Mouse (Mus musculus) stomach, postnatal 0 days (tissue): ENCODE results near the gene Dyrk1a. TPM values are rescaled to one million over a fixed set of nuclear protein-coding genes. Genes with fewer than 3 reads are reported as not detected.

Experiments used
- ATAC-seq: fragments of 200-750 bp; cut with Nextera tagmentation; 2 replicates; pipeline ENCODE4 v1.8.0; 2017; ENCODE audit not compliant: low FRiP score, low TSS enrichment
- DNase-seq: peaks from one replicate; pipeline ENCODE4 v3.0.0-alpha.2; 2016; ENCODE audit warnings: low spot score
- H3K27ac ChIP-seq: fragments of 300-500 bp; sonication (generic); replicated peaks from 2 replicates; pipeline ENCODE4 v1.5.1; 2014; ENCODE audit warnings: mild to moderate bottlenecking, control low read depth
- H3K27me3 ChIP-seq: fragments of 300-500 bp; sonication (generic); 2 replicates; pipeline ENCODE4 v1.6.1; 2014; ENCODE audit warnings: low read length; ENCODE audit not compliant: control insufficient read depth, insufficient read depth
- H3K36me3 ChIP-seq: fragments of 300-500 bp; sonication (generic); 2 replicates; pipeline ENCODE4 v1.6.1; 2014; ENCODE audit warnings: low read length, mixed read lengths; ENCODE audit not compliant: control insufficient read depth, insufficient read depth
- H3K4me1 ChIP-seq: fragments of 300-500 bp; sonication (generic); replicated peaks from 2 replicates; pipeline ENCODE4 v1.6.1; 2014; ENCODE audit warnings: antibody characterized with exemption; ENCODE audit not compliant: control insufficient read depth, insufficient read depth
- H3K4me2 ChIP-seq: fragments of 300-500 bp; sonication (generic); replicated peaks from 2 replicates; pipeline ENCODE4 v1.6.1; 2014; ENCODE audit warnings: low read depth, mild to moderate bottlenecking, control low read depth, moderate library complexity
- H3K4me3 ChIP-seq: fragments of 300-500 bp; sonication (generic); 2 replicates; pipeline ENCODE4 v1.5.1; 2014; ENCODE audit warnings: low read depth, low read length, control low read depth
- H3K9ac ChIP-seq: fragments of 300-500 bp; sonication (generic); 2 replicates; pipeline ENCODE4 v1.6.1; 2014; ENCODE audit warnings: mild to moderate bottlenecking, low read length, control low read depth, mixed read lengths
- H3K9me3 ChIP-seq: fragments of 300-500 bp; sonication (generic); 2 replicates; pipeline ENCODE4 v1.6.1; 2016; ENCODE audit warnings: low read length; ENCODE audit not compliant: control insufficient read depth
- CTCF ChIP-seq: IDR thresholded peaks from 2 replicates; pipeline ENCODE4 v1.5.1; 2016; ENCODE audit warnings: antibody characterized with exemption, low read depth, mild to moderate bottlenecking, moderate library complexity
- EP300 ChIP-seq: optimal IDR thresholded peaks from 2 replicates; pipeline ENCODE3; 2016; ENCODE audit warnings: antibody characterized with exemption
- WGBS: fragments of 180-500 bp; shearing (Covaris S2); extraction: QIAGEN DNeasy Blood & Tissue Kit; methylation state at CpG from one replicate; pipeline ENCODE4 v1.1.7; 2014; 5-methylcytosine and 5-hydroxymethylcytosine counted together
- polyA plus RNA-seq: library from polyadenylated mRNA; unstranded; fragments of >200 nt; fragmentation: Nextera tagmentation; extraction: Ambion mirVana; gene quantifications from 2 replicates; pipeline ENCODE4 v1.2.1, GENCODE M21; 2015

Gene Dyrk1a
- polyA plus RNA-seq, 1 experiment from 2014 or later, result 4.6 TPM

DNA sequence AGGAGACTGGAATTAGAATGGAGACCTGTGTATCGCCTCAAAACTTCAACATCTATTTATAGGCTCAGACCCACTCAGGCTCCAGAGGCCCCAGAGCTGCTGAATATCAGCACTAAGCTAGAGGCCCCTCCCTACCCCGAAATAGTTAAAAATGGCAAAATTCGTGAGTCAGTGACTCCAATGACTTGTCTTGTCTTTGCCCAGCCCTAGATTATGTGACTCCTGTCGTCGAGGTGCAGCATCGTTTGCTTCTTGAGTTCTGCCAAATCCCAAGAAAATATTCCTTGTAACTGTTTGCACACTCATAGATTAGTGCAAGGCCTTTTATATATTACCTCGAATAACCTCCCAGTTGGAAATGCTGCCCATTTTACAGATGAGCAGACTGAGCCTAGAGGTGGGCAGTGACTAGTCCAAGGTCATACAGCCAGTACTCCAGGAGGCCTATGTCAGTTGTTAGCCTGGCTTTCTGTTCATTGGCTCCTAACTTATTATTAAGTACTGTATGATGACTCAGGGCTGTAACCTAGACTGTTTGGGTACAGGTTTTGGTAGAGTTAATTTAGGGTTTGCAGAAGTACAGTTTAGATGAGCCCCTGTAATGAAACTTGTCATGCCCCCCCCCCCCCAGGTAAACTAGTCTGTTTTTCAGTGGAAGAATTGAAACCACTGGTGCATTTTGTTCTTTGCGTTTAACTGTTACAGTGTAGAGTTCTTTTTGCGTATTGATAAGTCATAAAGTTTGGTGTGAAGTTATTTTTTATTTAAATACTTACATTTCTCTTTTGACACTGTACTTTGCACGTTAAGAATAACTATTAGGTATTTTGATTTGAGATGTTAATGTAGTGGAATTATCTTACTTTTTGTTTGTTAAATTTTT, 1.5 kb downstream of the Dyrk1a start:
- no peaks in the 10 kb centered on the region for H3K9me3 ChIP-seq
- ATAC-seq, result no peak
- peak overlapping the region; percentile 72 for H3K4me2 ChIP-seq
- peak overlapping the region; percentile 100 for H3K9ac ChIP-seq
- no peak for DNase-seq
- H3K4me3 ChIP-seq, result peak overlapping the region; percentile 95
- H3K27me3 ChIP-seq, result no peaks in the 10 kb centered on the region
- WGBS, result 18% methylated on average over 10 of the region's 10 CpGs
- H3K36me3 ChIP-seq, result no peaks in the 10 kb centered on the region
- TF ChIP-seq EP300 (no peak), CTCF (no peak)
- H3K27ac ChIP-seq, result peak overlapping the region; percentile 100
- peaks cover 4% of the 10 kb centered on the region; the same call in 1 of the 2 replicates for H3K4me1 ChIP-seq

- Histone ChIP-seq H3K36me3 (no peaks in the 10 kb centered on the region), H3K27ac (0 out of 2 replicates have a peak overlapping the region, but pooled peaks have one; percentile 14), H3K4me3 (no peak overlapping the region), H3K27me3 (no peaks in the 10 kb centered on the region), H3K9me3 (no peaks in the 10 kb centered on the region), H3K9ac (no peak overlapping the region), H3K4me1 (peaks cover 4% of the 10 kb centered on the region; the same call in 1 of the 2 replicates), H3K4me2 (no peak overlapping the region)
- ATAC-seq, result no peak
- DNase-seq, result no peak
- no peak for TF ChIP-seq CTCF
- TF ChIP-seq EP300, result no peak
- 20% methylated on average over 2 of the region's 2 CpGs for WGBS
Observed at GRCm38 (mm10) chr16:94572422-94572821, 2.6 kb downstream of the Dyrk1a start.

- no peak overlapping the region for H3K4me2 ChIP-seq
- no peaks in the 10 kb centered on the region for H3K9me3 ChIP-seq
- no peaks in the 10 kb centered on the region for H3K36me3 ChIP-seq
- H3K27ac ChIP-seq, result 0 out of 2 replicates have a peak overlapping the region, but pooled peaks have one; percentile 24
- DNase-seq (no peak), ATAC-seq (no peak)
- H3K27me3 ChIP-seq, result no peaks in the 10 kb centered on the region
- peaks cover 4% of the 10 kb centered on the region; the same call in 1 of the 2 replicates for H3K4me1 ChIP-seq
- H3K9ac ChIP-seq, result no peak overlapping the region
- 79% methylated on average over 3 of the region's 3 CpGs for WGBS
- TF ChIP-seq EP300, result no peak
- no peak for TF ChIP-seq CTCF
- no peak overlapping the region for H3K4me3 ChIP-seq
Observed at GRCm38 (mm10) chr16:94574025-94574717, 4.4 kb downstream of the Dyrk1a start.

GRCm38 (mm10) chr16:94574718-94575094, 4.9 kb downstream of the Dyrk1a start:
- Histone ChIP-seq H3K4me1 (peaks cover 4% of the 10 kb centered on the region; the same call in 1 of the 2 replicates), H3K4me2 (no peak overlapping the region), H3K9ac (no peak overlapping the region), H3K36me3 (no peaks in the 10 kb centered on the region), H3K4me3 (no peak overlapping the region), H3K27me3 (no peaks in the 10 kb centered on the region), H3K27ac (0 out of 2 replicates have a peak overlapping the region, but pooled peaks have one; percentile 24), H3K9me3 (no peaks in the 10 kb centered on the region)
- TF ChIP-seq EP300 (no peak), CTCF (no peak)
- DNase-seq, result no peak
- no peak for ATAC-seq

GRCm38 (mm10) chr16:94575757-94576156, 5.9 kb downstream of the Dyrk1a start:
- WGBS, result 54% methylated on average over 5 of the region's 5 CpGs
- Histone ChIP-seq H3K27ac (no peak overlapping the region), H3K27me3 (no peaks in the 10 kb centered on the region), H3K4me1 (peaks cover 4% of the 10 kb centered on the region; the same call in 1 of the 2 replicates), H3K4me3 (no peak overlapping the region), H3K9ac (no peak overlapping the region), H3K9me3 (no peaks in the 10 kb centered on the region), H3K4me2 (no peak overlapping the region), H3K36me3 (no peaks in the 10 kb centered on the region)
- TF ChIP-seq EP300, result no peak
- no peak for TF ChIP-seq CTCF
- DNase-seq (no peak), ATAC-seq (no peak)
